Mouse (Mus musculus): ENCODE data around the gene Tspan4.
A peak's percentile ranks its signal among the peaks of the same experiment; 100 is the strongest.

DNA sequence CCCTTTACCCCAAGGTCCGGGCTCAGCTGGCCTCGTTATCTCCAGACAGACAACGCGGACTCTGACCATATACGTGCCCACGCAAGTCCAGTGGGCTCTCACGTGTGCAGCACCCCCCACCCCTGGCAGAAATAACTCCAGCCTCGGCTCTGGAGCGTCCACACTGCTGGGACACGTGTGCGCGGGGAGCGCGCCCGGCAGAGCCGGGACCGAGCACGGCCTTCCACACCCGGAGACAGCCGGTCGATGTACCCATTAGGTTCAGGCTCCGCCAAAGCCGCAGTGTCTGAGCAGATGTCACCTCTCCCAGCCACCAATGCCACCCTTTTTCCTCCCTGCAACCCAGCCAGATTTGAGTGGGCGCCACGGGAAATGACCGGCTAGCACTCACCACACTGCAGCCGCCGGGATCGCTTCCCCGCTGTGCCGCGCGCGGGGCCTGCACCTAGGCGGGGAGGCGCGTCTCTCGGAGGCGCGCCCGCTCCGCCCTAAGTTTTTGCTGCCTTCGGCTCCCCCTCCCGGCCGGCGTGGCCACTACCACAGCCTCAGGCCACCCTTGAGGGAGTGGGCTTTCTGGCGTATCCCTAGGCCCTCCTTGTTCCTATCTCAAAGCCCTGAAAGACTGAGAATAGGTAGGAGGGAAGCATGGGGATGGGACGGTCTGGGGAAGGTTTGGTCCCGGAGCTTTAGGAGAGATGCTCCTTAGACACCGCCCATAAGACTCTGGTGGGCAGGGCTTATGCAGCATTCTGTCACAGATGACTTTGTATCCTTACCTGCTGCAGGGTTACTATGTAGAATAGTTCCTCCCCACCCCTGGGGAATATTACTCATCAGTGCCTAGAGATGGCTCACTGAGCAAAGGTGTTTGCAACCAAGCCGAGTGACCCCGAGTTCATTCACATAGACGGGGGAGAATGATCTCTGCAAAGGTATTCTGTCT, 37.6 kb upstream of the Tspan4 start, which contains the start of gene Slc25a22:
- peak; percentile 69 for TF ChIP-seq POLR2A (IDR thresholded peaks at IDR 0.05; ENCODE audit: extremely low read depth, insufficient read depth, low read length)
- peak; percentile 82 for TF ChIP-seq CTCF (IDR thresholded peaks at IDR 0.05; ENCODE audit: low read depth, low read length)

Data from liver, adult 2 months (tissue).